Mouse (Mus musculus) liver, embryonic 14.5 days (tissue): ENCODE results near the gene 9930104L06Rik.

ENCODE experiments used
- CTCF ChIP-seq: IDR thresholded peaks from 2 replicates; pipeline ENCODE4 v1.5.1; 2016; ENCODE audit warnings: antibody characterized with exemption, low read depth, control low read depth
- EP300 ChIP-seq: IDR thresholded peaks from 2 replicates; pipeline ENCODE4 v1.6.1; 2016; ENCODE audit warnings: antibody characterized with exemption, low read depth

- no peak for TF ChIP-seq CTCF
- TF ChIP-seq EP300, result no peak
These were observed 46.0 kb upstream of the 9930104L06Rik start for GRCm38 (mm10) chr4:124890831-124891230.
